8 mouse cellular contexts compared by ENCODE assay signal in genomic region chr1:192726996-192727624, GRCm38 (mm10). TPM values are rescaled to one million over a fixed set of nuclear protein-coding genes. Genes with fewer than 3 reads are reported as not detected.
A peak's percentile ranks its signal among the peaks of the same experiment; 100 is the strongest.
DNase-seq lines count a peak whose midpoint lies in the region; ATAC-seq and TF ChIP-seq lines count a peak whose summit lies in the region.

No protein-coding gene starts in this region.

- H3K27ac ChIP-seq in intestine, embryonic 15.5 days = no peak overlapping the region
- H3K27ac ChIP-seq in limb, embryonic 14.5 days (replicated peaks; ENCODE audit: low read depth, low read length) = no peak overlapping the region
- H3K27ac ChIP-seq in midbrain, embryonic 16.5 days (ENCODE audit: low read length) = no peak overlapping the region

- no peak overlapping the region for H3K9ac ChIP-seq in intestine, embryonic 15.5 days
- H3K9ac ChIP-seq in limb, embryonic 14.5 days (ENCODE audit: low read depth, low read length, severe bottlenecking) = no peak overlapping the region
- no peak overlapping the region for H3K9ac ChIP-seq in midbrain, embryonic 16.5 days (ENCODE audit: low read depth, low read length)

- H3K9me3 ChIP-seq in intestine, embryonic 15.5 days = no peaks in the 10 kb centered on the region
- H3K9me3 ChIP-seq in limb, embryonic 14.5 days (ENCODE audit: control insufficient read depth, low read length) = no peaks in the 10 kb centered on the region
- H3K9me3 ChIP-seq in midbrain, embryonic 16.5 days (replicated peaks; ENCODE audit: control insufficient read depth, low read length, poor library complexity, severe bottlenecking) = no peaks in the 10 kb centered on the region

- 53% methylated on average over 11 of the region's 11 CpGs for WGBS in intestine, embryonic 15.5 days
- 50% methylated on average over 10 of the region's 11 CpGs for WGBS in limb, embryonic 14.5 days
- 50% methylated on average over 11 of the region's 11 CpGs for WGBS in midbrain, embryonic 16.5 days

- no peak for TF ChIP-seq POLR2A in limb, embryonic 14.5 days (IDR thresholded peaks at IDR 0.05; ENCODE audit: borderline replicate concordance, extremely low read depth, insufficient read depth, insufficient read length)

- no peaks in the 10 kb centered on the region for H3K27me3 ChIP-seq in intestine, embryonic 15.5 days (replicated peaks)
- no peaks in the 10 kb centered on the region for H3K27me3 ChIP-seq in limb, embryonic 14.5 days (ENCODE audit: control insufficient read depth, insufficient read depth, low read length)
- no peaks in the 10 kb centered on the region for H3K27me3 ChIP-seq in midbrain, embryonic 16.5 days (ENCODE audit: control insufficient read depth, insufficient read depth, low read depth, low read length)
- no peaks in the 10 kb centered on the region for H3K27me3 ChIP-seq in splenic B cell, adult 2 months (ENCODE audit: control insufficient read depth, insufficient read depth, low read length, poor library complexity, severe bottlenecking)

- H3K36me3 ChIP-seq in intestine, embryonic 15.5 days = no peaks in the 10 kb centered on the region
- H3K36me3 ChIP-seq in limb, embryonic 14.5 days (ENCODE audit: control insufficient read depth, insufficient read depth, low read length) = no peaks in the 10 kb centered on the region
- H3K36me3 ChIP-seq in midbrain, embryonic 16.5 days (ENCODE audit: control insufficient read depth, insufficient read depth, low read length) = no peaks in the 10 kb centered on the region
- no peaks in the 10 kb centered on the region for H3K36me3 ChIP-seq in splenic B cell, adult 2 months (ENCODE audit: control insufficient read depth, insufficient read depth, low read length, poor library complexity, severe bottlenecking)

- intact Hi-C loops in gastrocnemius, postnatal 14 days (cut with DNase I; ENCODE audit: low total_unique reads) = loop anchor here (5.0 kb wide), 2 partner anchors 55 to 185 kb away; no protein-coding TSS in a partner anchor

- no peaks in the 10 kb centered on the region for H3K4me1 ChIP-seq in intestine, embryonic 15.5 days (replicated peaks)
- H3K4me1 ChIP-seq in limb, embryonic 14.5 days (ENCODE audit: control insufficient read depth, insufficient read depth, low read length) = peaks cover 16% of the 10 kb centered on the region
- no peaks in the 10 kb centered on the region for H3K4me1 ChIP-seq in midbrain, embryonic 16.5 days (ENCODE audit: control insufficient read depth, insufficient read depth, low read length)

- no peak overlapping the region for H3K4me3 ChIP-seq in intestine, embryonic 15.5 days (replicated peaks)
- H3K4me3 ChIP-seq in limb, embryonic 14.5 days (replicated peaks; ENCODE audit: low read length) = no peak overlapping the region
- no peak overlapping the region for H3K4me3 ChIP-seq in midbrain, embryonic 16.5 days (ENCODE audit: low read depth, low read length)

- no peak overlapping the region for H3K4me2 ChIP-seq in intestine, embryonic 15.5 days (replicated peaks)
- no peak overlapping the region for H3K4me2 ChIP-seq in limb, embryonic 14.5 days (replicated peaks; ENCODE audit: low read depth, low read length, severe bottlenecking)
- no peak overlapping the region for H3K4me2 ChIP-seq in midbrain, embryonic 16.5 days (ENCODE audit: low read length)

- ATAC-seq in intestine, embryonic 15.5 days = peak; percentile 56
- 0 out of 2 replicates have a peak, but pooled peaks have one; percentile 41 for ATAC-seq in limb, embryonic 14.5 days (ENCODE audit: low FRiP score, low read depth)
- ATAC-seq in midbrain, embryonic 16.5 days = peak; percentile 73

- peak; percentile 29 to 39 for DNase-seq in urinary bladder, adult 18-20 months (ENCODE audit: low spot score in 2 of 2)
- DNase-seq in urinary bladder, postnatal 10 days (ENCODE audit: low spot score) = no peak
- DNase-seq in cerebellum, postnatal 36 days = peak; percentile 54 to 71
- DNase-seq in gastrocnemius, postnatal 14 days = peak; percentile 66
- DNase-seq in limb, embryonic 14.5 days (ENCODE audit: low spot score) = peak; percentile 50
- peak; percentile 67 for DNase-seq in splenic B cell, adult 2 months (ENCODE audit: low read depth, low spot score)

RNA-seq across cellular contexts. Expression of gene Hhat, which starts 43.9 kb away (rescaled TPM):
- total RNA-seq in gastrocnemius, postnatal 14 days (2021) = 1 to 10 TPM; 1.4 to 2.0 TPM
- 9.2 and 9.7 TPM in 2 replicates for polyA plus RNA-seq in intestine, embryonic 15.5 days (2015; fragmentation: Nextera tagmentation; extraction: Ambion mirVana)
- polyA plus RNA-seq in limb, embryonic 14.5 days (2012; rRNA removed) = 10.0 and 15.5 TPM in 2 replicates
- polyA plus RNA-seq in limb, embryonic 14.5 days (2014; fragmentation: Nextera tagmentation; extraction: Ambion mirVana) = 12.6 and 14.7 TPM in 2 replicates
- 3.3 and 3.4 TPM in 2 replicates for polyA plus RNA-seq in midbrain, embryonic 16.5 days (2015; fragmentation: Nextera tagmentation; extraction: Ambion mirVana)
